Mouse (Mus musculus) myocyte (in vitro differentiated cells): ENCODE results near the gene Gata3.

Experiments
- CEBPB ChIP-seq: IDR thresholded peaks from 2 replicates; pipeline ENCODE4 v1.6.1; 2011; ENCODE audit warnings: mild to moderate bottlenecking, moderate library complexity; ENCODE audit not compliant: poor library complexity, insufficient read depth, severe bottlenecking
- E2F4 ChIP-seq: IDR thresholded peaks from one replicate; pipeline ENCODE4 v1.6.1; 2011; ENCODE audit warnings: mild to moderate bottlenecking, control low read depth, moderate library complexity; ENCODE audit not compliant: insufficient read depth
- MYOD1 ChIP-seq, 3 experiments: IDR thresholded peaks; one replicate each; pipeline ENCODE4 v1.6.1; 2011; ENCODE audit warnings: control low read depth in 2 of 3, low read depth in 2 of 3, mild to moderate bottlenecking in 2 of 3, moderate library complexity in 1 of 3; ENCODE audit not compliant: insufficient read length in 2 of 3, control insufficient read depth in 1 of 3
- POLR2A ChIP-seq: IDR thresholded peaks from one replicate; pipeline ENCODE4 v1.6.1; 2011; ENCODE audit warnings: low read depth, mild to moderate bottlenecking, control low read depth, moderate library complexity; ENCODE audit not compliant: insufficient read length
- SRF ChIP-seq: IDR thresholded peaks from one replicate; pipeline ENCODE4 v1.6.1; 2011; ENCODE audit warnings: low read depth; ENCODE audit not compliant: control insufficient read depth, insufficient read length
- TCF12 ChIP-seq: IDR thresholded peaks from one replicate; pipeline ENCODE4 v1.6.1; 2011; ENCODE audit warnings: mild to moderate bottlenecking, control low read depth; ENCODE audit not compliant: poor library complexity, insufficient read depth, severe bottlenecking
- TCF3 ChIP-seq: IDR thresholded peaks from one replicate; pipeline ENCODE4 v1.6.1; 2011; ENCODE audit warnings: low read depth, control low read depth; ENCODE audit not compliant: insufficient read length
- USF1 ChIP-seq: IDR thresholded peaks from one replicate; pipeline ENCODE4 v1.6.1; 2011; ENCODE audit warnings: low read depth, mild to moderate bottlenecking, control low read depth, moderate library complexity

DNA sequence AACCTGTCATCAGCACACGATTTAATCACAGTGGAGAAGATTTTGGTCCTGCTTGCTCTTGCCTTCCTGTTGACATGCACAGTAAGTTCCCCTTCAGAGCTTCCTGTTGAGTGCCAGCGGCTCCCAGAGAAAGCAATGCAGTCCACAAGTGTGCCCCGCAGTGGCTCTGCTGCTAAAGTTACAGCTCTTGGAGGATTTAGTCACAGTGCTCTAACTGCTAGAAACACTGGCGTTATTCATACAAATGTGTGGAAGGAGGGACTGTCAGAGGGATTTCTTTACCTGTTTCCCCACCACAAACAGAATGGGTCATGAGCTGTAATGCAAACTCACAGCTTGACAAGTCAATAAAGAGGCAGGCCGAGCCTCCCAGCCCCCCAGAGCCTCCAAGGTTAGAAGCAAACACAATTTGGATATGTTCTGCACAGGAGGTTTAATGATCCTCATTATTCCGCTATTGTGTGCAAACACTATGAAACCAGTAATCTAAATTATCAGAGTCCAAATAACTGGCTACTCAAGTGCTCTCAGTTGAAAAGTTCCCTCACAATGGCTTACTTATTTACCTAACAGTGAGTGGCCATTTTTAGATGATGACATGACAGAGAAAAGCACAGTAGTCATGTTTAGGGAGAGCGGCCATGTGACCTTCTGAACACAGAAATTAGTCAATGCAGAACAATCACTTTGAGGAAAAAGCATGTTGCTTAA lies 36.5 kb upstream of the Gata3 start:
- TF ChIP-seq TCF3: no peak
- no peak for TF ChIP-seq E2F4
- no peak for TF ChIP-seq POLR2A
- no peak for TF ChIP-seq TCF12
- no peak for TF ChIP-seq SRF
- TF ChIP-seq CEBPB: no peak
- TF ChIP-seq MYOD1 (IDR thresholded peaks at IDR 0.05; ENCODE audit: control insufficient read depth in 1 of 3, insufficient read length in 2 of 3, low read depth in 2 of 3): no peak
- no peak for TF ChIP-seq USF1
